Mouse (Mus musculus) CH12.LX (cell line): ENCODE results near the gene Evi5. TPM values are rescaled to one million over a fixed set of nuclear protein-coding genes. Genes with fewer than 3 reads are reported as not detected.

Source experiments
- DNase-seq: peaks from one replicate; pipeline ENCODE4 v3.0.0-alpha.2; 2013; ENCODE audit errors: extremely low read depth
- H3K27ac ChIP-seq: 2 replicates; pipeline ENCODE4 v1.5.1; 2012; ENCODE audit warnings: low read depth, mild to moderate bottlenecking, control low read depth, moderate library complexity; ENCODE audit not compliant: insufficient read depth
- H3K27me3 ChIP-seq: replicated peaks from 2 replicates; pipeline ENCODE3; 2012; ENCODE audit warnings: inconsistent platforms
- H3K36me3 ChIP-seq, 2 experiments: replicated peaks in 1 of 2; 2 replicates each; pipeline versions ENCODE3 to v1.6.1; 2012; ENCODE audit warnings: inconsistent platforms in 1 of 2, low read length in 1 of 2, mild to moderate bottlenecking in 1 of 2, mixed read lengths in 1 of 2, moderate library complexity in 1 of 2; ENCODE audit not compliant: control insufficient read depth in 1 of 2, insufficient read depth in 1 of 2
- H3K4me1 ChIP-seq, 2 experiments: 2 replicates each; pipeline ENCODE4 v1.6.1; 2012; ENCODE audit warnings: inconsistent platforms in 1 of 2, moderate library complexity in 1 of 2; ENCODE audit not compliant: insufficient read depth in 2 of 2, control insufficient read depth in 1 of 2
- H3K4me2 ChIP-seq: 2 replicates; pipeline ENCODE4 v1.6.1; 2012; ENCODE audit warnings: low read depth, mild to moderate bottlenecking, control low read depth; ENCODE audit not compliant: poor library complexity, insufficient read depth, severe bottlenecking
- H3K4me3 ChIP-seq, 3 experiments: fragments of 150-350 bp in 1 of 3; sonication (generic) in 1 of 3; replicated peaks in 1 of 3; 2 replicates each; pipeline versions ENCODE3 to v1.5.1; 2011 to 2012; ENCODE audit warnings: low read depth in 2 of 3, low read length in 2 of 3, mild to moderate bottlenecking in 2 of 3, moderate library complexity in 2 of 3, control low read depth in 1 of 3, improper control_type of control experiment in 1 of 3, inconsistent platforms in 1 of 3, mixed read lengths in 1 of 3; ENCODE audit not compliant: poor library complexity in 1 of 3
- H3K79me2 ChIP-seq: replicated peaks from 2 replicates; pipeline ENCODE4 v1.6.1; 2012; ENCODE audit warnings: mild to moderate bottlenecking, moderate library complexity; ENCODE audit not compliant: control insufficient read depth, poor library complexity, insufficient read depth, severe bottlenecking; ENCODE audit errors: extremely low read depth
- H3K9ac ChIP-seq: 2 replicates; pipeline ENCODE4 v1.6.1; 2012; ENCODE audit warnings: low read depth, mild to moderate bottlenecking, control low read depth, moderate library complexity; ENCODE audit not compliant: insufficient read depth
- H3K9me3 ChIP-seq: replicated peaks from 2 replicates; pipeline ENCODE3; 2012; ENCODE audit warnings: low read length, inconsistent platforms, mixed read lengths
- BHLHE40 ChIP-seq: IDR thresholded peaks from 2 replicates; pipeline ENCODE4 v1.6.1; 2011; ENCODE audit warnings: mild to moderate bottlenecking, low read depth, low read length, improper control_type of control experiment
- CHD2 ChIP-seq: IDR thresholded peaks from 2 replicates; pipeline ENCODE4 v1.6.1; 2011; ENCODE audit warnings: low read length, improper control_type of control experiment
- CTCF ChIP-seq, 2 experiments: IDR thresholded peaks in 1 of 2; conservative IDR thresholded peaks in 1 of 2; 2 replicates each; pipeline ENCODE4 v1.5.1; 2011 to 2012; ENCODE audit warnings: low read depth in 2 of 2, low read length in 2 of 2, improper control_type of control experiment in 1 of 2, inconsistent platforms in 1 of 2, mild to moderate bottlenecking in 1 of 2, moderate library complexity in 1 of 2
- E2F4 ChIP-seq: IDR thresholded peaks from 2 replicates; pipeline ENCODE4 v1.6.1; 2011; ENCODE audit warnings: low read depth, low read length, improper control_type of control experiment; ENCODE audit not compliant: insufficient replicate concordance
- ELF1 ChIP-seq: IDR thresholded peaks from 2 replicates; pipeline ENCODE4 v1.6.1; 2014; ENCODE audit warnings: low read depth, mild to moderate bottlenecking, inconsistent platforms, low read length, improper control_type of control experiment
- EP300 ChIP-seq: IDR thresholded peaks from 2 replicates; pipeline ENCODE4 v1.6.1; 2011; ENCODE audit warnings: low read length, improper control_type of control experiment
- ETS1 ChIP-seq: conservative IDR thresholded peaks from 2 replicates; pipeline ENCODE4 v1.6.1; 2012; ENCODE audit warnings: low read depth, mild to moderate bottlenecking, inconsistent platforms, low read length, improper control_type of control experiment, moderate library complexity
- GABPA ChIP-seq: IDR thresholded peaks from 2 replicates; pipeline ENCODE4 v1.6.1; 2012; ENCODE audit warnings: low read depth, low read length, improper control_type of control experiment, inconsistent platforms; ENCODE audit not compliant: insufficient replicate concordance
- IRF4 ChIP-seq: IDR thresholded peaks from 2 replicates; pipeline ENCODE4 v1.6.1; 2014; ENCODE audit warnings: low read depth, mild to moderate bottlenecking, inconsistent platforms, low read length, improper control_type of control experiment
- JUN ChIP-seq: IDR thresholded peaks from 2 replicates; pipeline ENCODE4 v1.6.1; 2011; ENCODE audit warnings: low read depth, mild to moderate bottlenecking, low read length, improper control_type of control experiment, moderate library complexity; ENCODE audit not compliant: insufficient read depth
- JUND ChIP-seq: conservative IDR thresholded peaks from 2 replicates; pipeline ENCODE4 v1.6.1; 2011; ENCODE audit warnings: low read depth, low read length, improper control_type of control experiment
- KAT2A ChIP-seq: IDR thresholded peaks from 2 replicates; pipeline ENCODE4 v1.6.1; 2012; ENCODE audit warnings: low read length, improper control_type of control experiment, inconsistent platforms; ENCODE audit not compliant: insufficient replicate concordance
- MAFK ChIP-seq: IDR thresholded peaks from 2 replicates; pipeline ENCODE4 v1.6.1; 2011; ENCODE audit warnings: low read length, improper control_type of control experiment; ENCODE audit not compliant: insufficient replicate concordance
- MAX ChIP-seq: IDR thresholded peaks from 2 replicates; pipeline ENCODE4 v1.6.1; 2011; ENCODE audit warnings: low read length, improper control_type of control experiment
- MEF2A ChIP-seq: IDR thresholded peaks from 2 replicates; pipeline ENCODE4 v1.6.1; 2014; ENCODE audit warnings: low read depth, mild to moderate bottlenecking, inconsistent platforms, low read length, improper control_type of control experiment, borderline replicate concordance
- MXI1 ChIP-seq: IDR thresholded peaks from 2 replicates; pipeline ENCODE4 v1.6.1; 2011; ENCODE audit warnings: mild to moderate bottlenecking, low read depth, low read length, improper control_type of control experiment
- MYC ChIP-seq: IDR thresholded peaks from 2 replicates; pipeline ENCODE4 v1.6.1; 2011; ENCODE audit warnings: low read depth, mild to moderate bottlenecking, improper control_type of control experiment, low read length
- NRF1 ChIP-seq: IDR thresholded peaks from 2 replicates; pipeline ENCODE4 v1.6.1; 2014; ENCODE audit warnings: low read depth, mild to moderate bottlenecking, inconsistent platforms, low read length, improper control_type of control experiment, moderate library complexity
- PAX5 ChIP-seq: IDR thresholded peaks from 2 replicates; pipeline ENCODE4 v1.6.1; 2012; ENCODE audit warnings: low read length, inconsistent platforms, mixed read lengths
- POLR2AphosphoS2 ChIP-seq: IDR thresholded peaks from 2 replicates; pipeline ENCODE4 v1.6.1; 2011; ENCODE audit warnings: low read depth, low read length, improper control_type of control experiment
- SIN3A ChIP-seq: IDR thresholded peaks from 2 replicates; pipeline ENCODE4 v1.6.1; 2012; ENCODE audit warnings: low read length, improper control_type of control experiment, inconsistent platforms
- SMC3 ChIP-seq: IDR thresholded peaks from 2 replicates; pipeline ENCODE4 v1.6.1; 2011; ENCODE audit warnings: low read depth, low read length, improper control_type of control experiment
- TBP ChIP-seq: conservative IDR thresholded peaks from 2 replicates; pipeline ENCODE4 v1.6.1; 2011; ENCODE audit warnings: low read depth, low read length, improper control_type of control experiment
- UBTF ChIP-seq: IDR thresholded peaks from 2 replicates; pipeline ENCODE4 v1.6.1; 2012; ENCODE audit warnings: low read depth, mild to moderate bottlenecking, inconsistent platforms, low read length, improper control_type of control experiment, moderate library complexity
- USF1 ChIP-seq: IDR thresholded peaks from 2 replicates; pipeline ENCODE4 v1.6.1; 2014; ENCODE audit warnings: low read depth, mild to moderate bottlenecking, inconsistent platforms, low read length, improper control_type of control experiment
- USF2 ChIP-seq: conservative IDR thresholded peaks from 2 replicates; pipeline ENCODE4 v1.6.1; 2011; ENCODE audit warnings: low read depth, low read length, improper control_type of control experiment
- ZC3H11A ChIP-seq: IDR thresholded peaks from 2 replicates; pipeline ENCODE4 v1.6.1; 2012; ENCODE audit warnings: low read depth, mild to moderate bottlenecking, inconsistent platforms, low read length, improper control_type of control experiment
- ZMIZ1 ChIP-seq: IDR thresholded peaks from 2 replicates; pipeline ENCODE4 v1.6.1; 2012; ENCODE audit warnings: low read depth, mild to moderate bottlenecking, inconsistent platforms, low read length, improper control_type of control experiment
- dilution Hi-C: fragments of 300-500 bp; cut with MboI; formaldehyde crosslinking; loops from 2 replicates; pipeline ENCODE4 v1.14.3; 2020; ENCODE audit warnings: low sequenced_read_pairs; ENCODE audit not compliant: extremely low pct_unique_long_range_greater_than_20kb, extremely low pct_ligation_motif_present
- in situ Hi-C: fragments of 300-500 bp; cut with MboI; formaldehyde crosslinking; loops from 3 replicates; pipeline ENCODE4 v1.14.3; 2019; ENCODE audit warnings: low sequenced_read_pairs, low pct_ligation_motif_present, low pct_unique_long_range_greater_than_20kb, mixed read lengths
- polyA plus RNA-seq: library from polyadenylated mRNA; unstranded; fragments of >175 nt; gene quantifications from 2 replicates; pipeline ENCODE4 v1.2.1, GENCODE M21; 2012; ENCODE audit warnings: low read depth; ENCODE audit not compliant: insufficient read length
- total RNA-seq, 2 experiments: library from RNA; depleted of rRNA; stranded (reverse); fragments of 300-350 nt in 1 of 2; fragments of >200 nt in 1 of 2; gene quantifications; 2 replicates each; pipeline ENCODE4 v1.2.3; 2012 to 2014

Gene Evi5
- total and polyA plus RNA-seq, 3 experiments, result 3.2 to 6.3 (median 3.8) TPM

- H3K4me2 ChIP-seq, result no peak overlapping the region
- H3K9ac ChIP-seq, result no peak overlapping the region
- TF ChIP-seq SMC3, result no peak
- TF ChIP-seq USF1, result no peak
- TF ChIP-seq MAX, result no peak
- no peak for TF ChIP-seq IRF4
- no peak for TF ChIP-seq ELF1
- TF ChIP-seq ETS1, result no peak
- TF ChIP-seq MAFK, result no peak
- TF ChIP-seq PAX5, result no peak
- TF ChIP-seq EP300, result no peak
- no peak for TF ChIP-seq CHD2
- no peak for TF ChIP-seq TBP
- no peak for TF ChIP-seq MXI1
- TF ChIP-seq SIN3A, result no peak
- no peak for TF ChIP-seq NRF1
- TF ChIP-seq USF2, result no peak
- no peak for TF ChIP-seq ZC3H11A
- no peak for TF ChIP-seq UBTF
- no peak for TF ChIP-seq KAT2A
- no peak for TF ChIP-seq ZMIZ1
- TF ChIP-seq CTCF (conservative IDR thresholded peaks at IDR 0.05 in 1 of 2, IDR thresholded peaks at IDR 0.05 in 1 of 2; ENCODE audit: low read depth in 2 of 2, low read length in 2 of 2), result no peak
- no peak for DNase-seq
- peaks cover 9% of the 10 kb centered on the region for H3K9me3 ChIP-seq
- peaks cover 2 to 31% of the 10 kb centered on the region in 2 experiments; a peak in 2 of 4 replicates for H3K4me1 ChIP-seq
- H3K36me3 ChIP-seq, result no peaks in the 10 kb centered on the region
- no peaks in the 10 kb centered on the region for H3K27me3 ChIP-seq
- dilution Hi-C loops, result no loop called here
- H3K27ac ChIP-seq, result no peak overlapping the region
- in situ Hi-C loops, result no loop called here
- H3K79me2 ChIP-seq, result no peaks in the 10 kb centered on the region
- no peak overlapping the region for H3K4me3 ChIP-seq
Observed at GRCm38 (mm10) chr5:107736171-107736570, 138.7 kb downstream of the Evi5 start.

GRCm38 (mm10) chr5:107731844-107732243 lies 143.1 kb downstream of the Evi5 start:
- Histone ChIP-seq H3K79me2 (no peaks in the 10 kb centered on the region), H3K4me3 (no peak overlapping the region), H3K4me1 (peaks cover 7 to 42% of the 10 kb centered on the region in 2 experiments; a peak in 3 of 4 replicates), H3K27ac (no peak overlapping the region), H3K9ac (no peak overlapping the region), H3K9me3 (no peaks in the 10 kb centered on the region), H3K4me2 (no peak overlapping the region), H3K36me3 (no peaks in the 10 kb centered on the region), H3K27me3 (no peaks in the 10 kb centered on the region)
- DNase-seq, result no peak
- in situ Hi-C loops, result no loop called here
- TF ChIP-seq ELF1, result no peak
- peak; percentile 67; the same call in 1 of the 2 replicates for TF ChIP-seq MAX
- no peak for TF ChIP-seq MYC
- no peak for TF ChIP-seq E2F4
- TF ChIP-seq KAT2A, result no peak
- TF ChIP-seq BHLHE40, result peak; percentile 84
- no peak for TF ChIP-seq JUN
- TF ChIP-seq SIN3A, result no peak
- TF ChIP-seq JUND, result no peak
- no peak for TF ChIP-seq USF2
- TF ChIP-seq MXI1, result 0 out of 2 replicates have a peak, but pooled peaks have one; percentile 6
- no peak for TF ChIP-seq TBP
- no peak for TF ChIP-seq NRF1
- TF ChIP-seq POLR2AphosphoS2, result no peak
- no peak for TF ChIP-seq MEF2A
- TF ChIP-seq IRF4, result no peak
- TF ChIP-seq SMC3, result no peak
- no peak for TF ChIP-seq GABPA
- TF ChIP-seq ZC3H11A, result no peak
- dilution Hi-C loops, result no loop called here
